Mouse (Mus musculus): ENCODE data around the gene Slc25a22.

DNA sequence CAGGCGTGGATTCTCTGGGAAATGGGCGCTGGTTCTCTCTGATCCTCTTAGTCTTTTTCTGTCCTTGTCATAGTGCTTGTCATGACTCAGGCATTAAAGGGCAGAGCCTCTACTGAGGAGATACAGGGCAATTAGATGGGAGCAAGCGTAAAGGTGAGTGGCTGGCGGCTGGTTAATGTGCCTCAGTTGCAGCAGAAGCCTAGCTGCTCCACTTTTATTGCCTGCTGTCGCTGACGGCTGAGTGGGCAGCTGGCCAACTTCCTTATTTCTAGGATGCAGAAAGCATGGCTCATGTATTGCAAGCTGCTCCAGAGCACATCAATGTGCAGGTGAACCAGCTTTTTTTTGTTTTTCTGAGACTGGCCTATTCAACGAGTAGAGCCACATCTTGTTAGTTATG, 18.7 kb downstream of the Slc25a22 start:
- TF ChIP-seq CTCF (IDR thresholded peaks at IDR 0.05; ENCODE audit: low read depth) = no peak
- TF ChIP-seq EP300 (IDR thresholded peaks at IDR 0.05; ENCODE audit: low read depth) = no peak

Measured in liver, embryonic 14.5 days (tissue).